Mouse (Mus musculus) neural tube, embryonic 12.5 days (tissue): ENCODE results near the gene Otx2. TPM values are rescaled to one million over a fixed set of nuclear protein-coding genes. Genes with fewer than 3 reads are reported as not detected.

Source experiments
- ATAC-seq: fragments of 200-750 bp; cut with Nextera tagmentation; 2 replicates; pipeline ENCODE4 v1.8.0; 2017; ENCODE audit warnings: low read depth, mild to moderate bottlenecking, moderate TSS enrichment, moderate library complexity; ENCODE audit not compliant: low FRiP score
- H3K27ac ChIP-seq: fragments of 300-500 bp; sonication (generic); 2 replicates; pipeline ENCODE4 v1.5.1; 2016
- H3K27me3 ChIP-seq: fragments of 300-500 bp; sonication (generic); replicated peaks from 2 replicates; pipeline ENCODE4 v1.6.1; 2016; ENCODE audit warnings: mild to moderate bottlenecking
- H3K36me3 ChIP-seq: fragments of 300-500 bp; sonication (generic); 2 replicates; pipeline ENCODE4 v1.6.1; 2016; ENCODE audit warnings: mild to moderate bottlenecking
- H3K4me1 ChIP-seq: fragments of 300-500 bp; sonication (generic); 2 replicates; pipeline ENCODE4 v1.6.1; 2016
- H3K4me2 ChIP-seq: fragments of 300-500 bp; sonication (generic); replicated peaks from 2 replicates; pipeline ENCODE4 v1.6.1; 2016; ENCODE audit warnings: mild to moderate bottlenecking
- H3K4me3 ChIP-seq: fragments of 300-500 bp; sonication (generic); 2 replicates; pipeline ENCODE4 v1.5.1; 2016
- H3K9ac ChIP-seq: fragments of 300-500 bp; sonication (generic); 2 replicates; pipeline ENCODE4 v1.6.1; 2016; ENCODE audit warnings: mild to moderate bottlenecking
- H3K9me3 ChIP-seq: fragments of 300-500 bp; sonication (generic); 2 replicates; pipeline ENCODE4 v1.6.1; 2016; ENCODE audit warnings: mild to moderate bottlenecking
- WGBS: fragments of 180-500 bp; shearing (Covaris S2); methylation state at CpG from one replicate; pipeline ENCODE4 v1.1.7; 2016; 5-methylcytosine and 5-hydroxymethylcytosine counted together
- polyA plus RNA-seq: library from polyadenylated mRNA; unstranded; fragments of >200 nt; fragmentation: Nextera tagmentation; extraction: Ambion mirVana; gene quantifications from 2 replicates; pipeline ENCODE4 v1.2.1, GENCODE M21; 2016

The Otx2 gene
- polyA plus RNA-seq, 1 experiment from 2014 or later = not detected

GRCm38 (mm10) chr14:48657241-48657640 is 16.4 kb downstream of the Otx2 start:
- H3K4me2 ChIP-seq = no peak overlapping the region
- no peaks in the 10 kb centered on the region for H3K4me1 ChIP-seq
- no peak overlapping the region for H3K27ac ChIP-seq
- no peak overlapping the region for H3K4me3 ChIP-seq
- no peaks in the 10 kb centered on the region for H3K9me3 ChIP-seq
- ATAC-seq = no peak
- H3K36me3 ChIP-seq = no peaks in the 10 kb centered on the region
- 68% methylated on average over 6 of the region's 6 CpGs for WGBS
- H3K9ac ChIP-seq = no peak overlapping the region
- H3K27me3 ChIP-seq = peaks cover 99% of the 10 kb centered on the region

GRCm38 (mm10) chr14:48656711-48657110 is 16.9 kb downstream of the Otx2 start:
- Histone ChIP-seq H3K9ac (no peak overlapping the region), H3K4me1 (peaks cover under 1% of the 10 kb centered on the region; the same call in 1 of the 2 replicates), H3K9me3 (no peaks in the 10 kb centered on the region), H3K27me3 (peaks cover 99% of the 10 kb centered on the region), H3K4me3 (no peak overlapping the region), H3K36me3 (no peaks in the 10 kb centered on the region), H3K4me2 (no peak overlapping the region), H3K27ac (no peak overlapping the region)
- 28% methylated on average over 4 of the region's 4 CpGs for whole genome bisulfite sequencing
- no peak for ATAC-seq

- no peak overlapping the region for H3K9ac ChIP-seq
- peaks cover 4% of the 10 kb centered on the region for H3K4me1 ChIP-seq
- no peak overlapping the region for H3K27ac ChIP-seq
- ATAC-seq = no peak
- H3K36me3 ChIP-seq = no peaks in the 10 kb centered on the region
- H3K9me3 ChIP-seq = no peaks in the 10 kb centered on the region
- WGBS = 5% methylated on average over 21 of the region's 21 CpGs
- H3K27me3 ChIP-seq = peaks cover 99% of the 10 kb centered on the region
- no peak overlapping the region for H3K4me2 ChIP-seq
- H3K4me3 ChIP-seq = no peak overlapping the region
Measured at GRCm38 (mm10) chr14:48655792-48656550, 17.6 kb downstream of the Otx2 start.

GRCm38 (mm10) chr14:48655073-48655791 is 18.4 kb downstream of the Otx2 start:
- WGBS = under 1% methylated on average over 33 of the region's 33 CpGs
- ATAC-seq = no peak
- H3K27ac ChIP-seq = no peak overlapping the region
- no peak overlapping the region for H3K4me3 ChIP-seq
- H3K4me1 ChIP-seq = peaks cover 4% of the 10 kb centered on the region
- H3K27me3 ChIP-seq = peaks cover 99% of the 10 kb centered on the region
- no peak overlapping the region for H3K4me2 ChIP-seq
- H3K36me3 ChIP-seq = no peaks in the 10 kb centered on the region
- H3K9ac ChIP-seq = no peak overlapping the region
- H3K9me3 ChIP-seq = no peaks in the 10 kb centered on the region

GRCm38 (mm10) chr14:48654551-48655072 is 19.0 kb downstream of the Otx2 start:
- no peaks in the 10 kb centered on the region for H3K36me3 ChIP-seq
- H3K4me1 ChIP-seq = peaks cover 4% of the 10 kb centered on the region
- peaks cover 98% of the 10 kb centered on the region for H3K27me3 ChIP-seq
- WGBS = 1% methylated on average over 20 of the region's 20 CpGs
- no peak for ATAC-seq
- H3K9ac ChIP-seq = no peak overlapping the region
- H3K4me2 ChIP-seq = no peak overlapping the region
- no peak overlapping the region for H3K27ac ChIP-seq
- H3K9me3 ChIP-seq = no peaks in the 10 kb centered on the region
- H3K4me3 ChIP-seq = no peak overlapping the region

- no peak for ATAC-seq
- H3K4me1 ChIP-seq = peaks cover 4% of the 10 kb centered on the region
- no peak overlapping the region for H3K4me2 ChIP-seq
- H3K9ac ChIP-seq = no peak overlapping the region
- no peaks in the 10 kb centered on the region for H3K36me3 ChIP-seq
- H3K27ac ChIP-seq = no peak overlapping the region
- H3K27me3 ChIP-seq = peaks cover 91% of the 10 kb centered on the region
- 1% methylated on average over 22 of the region's 22 CpGs for WGBS
- no peak overlapping the region for H3K4me3 ChIP-seq
- H3K9me3 ChIP-seq = no peaks in the 10 kb centered on the region
Measured at GRCm38 (mm10) chr14:48653676-48654510, 19.7 kb downstream of the Otx2 start.

GRCm38 (mm10) chr14:48653081-48653480 is 20.5 kb downstream of the Otx2 start:
- no peak overlapping the region for H3K4me2 ChIP-seq
- no peak overlapping the region for H3K27ac ChIP-seq
- WGBS = 49% methylated on average over 3 of the region's 3 CpGs
- H3K9ac ChIP-seq = no peak overlapping the region
- H3K9me3 ChIP-seq = no peaks in the 10 kb centered on the region
- ATAC-seq = no peak
- peaks cover 82% of the 10 kb centered on the region for H3K27me3 ChIP-seq
- H3K36me3 ChIP-seq = no peaks in the 10 kb centered on the region
- no peak overlapping the region for H3K4me3 ChIP-seq
- H3K4me1 ChIP-seq = peaks cover 4% of the 10 kb centered on the region

- Histone ChIP-seq H3K9ac (no peak overlapping the region), H3K9me3 (no peaks in the 10 kb centered on the region), H3K4me3 (no peak overlapping the region), H3K36me3 (no peaks in the 10 kb centered on the region), H3K27ac (no peak overlapping the region), H3K4me1 (peaks cover 4% of the 10 kb centered on the region), H3K27me3 (peaks cover 74% of the 10 kb centered on the region), H3K4me2 (no peak overlapping the region)
- WGBS = 8% methylated on average over 12 of the region's 12 CpGs
- ATAC-seq = no peak; the same call in 1 of the 2 replicates
Measured at GRCm38 (mm10) chr14:48652256-48652655, 21.4 kb downstream of the Otx2 start.

GRCm38 (mm10) chr14:48651471-48652211 is 22.0 kb downstream of the Otx2 start:
- Histone ChIP-seq H3K27me3 (peaks cover 68% of the 10 kb centered on the region), H3K36me3 (no peaks in the 10 kb centered on the region), H3K9ac (no peak overlapping the region), H3K27ac (no peak overlapping the region), H3K4me1 (peaks cover 4% of the 10 kb centered on the region), H3K4me2 (peak overlapping the region; percentile 28; the same call in 1 of the 2 replicates), H3K9me3 (no peaks in the 10 kb centered on the region), H3K4me3 (no peak overlapping the region)
- ATAC-seq = peak; percentile 37; the same call in 1 of the 2 replicates
- WGBS = 2% methylated on average over 26 of the region's 26 CpGs

- H3K9me3 ChIP-seq = no peaks in the 10 kb centered on the region
- WGBS = 76% methylated on average over 12 of the region's 12 CpGs
Measured at GRCm38 (mm10) chr14:48641462-48642395, 31.9 kb downstream of the Otx2 start.

More at GRCm38 (mm10) chr14:48641462-48642395, 31.9 kb downstream of the Otx2 start:
- no peak overlapping the region for H3K9ac ChIP-seq
- no peaks in the 10 kb centered on the region for H3K36me3 ChIP-seq
- no peak overlapping the region for H3K27ac ChIP-seq
- no peaks in the 10 kb centered on the region for H3K4me1 ChIP-seq
- no peak overlapping the region for H3K4me2 ChIP-seq
- no peak overlapping the region for H3K4me3 ChIP-seq
- 0 out of 2 replicates have a peak, but pooled peaks cover 8% of the 10 kb centered on the region for H3K27me3 ChIP-seq
- no peak for ATAC-seq
